Mouse (Mus musculus) hindbrain, embryonic 12.5 days (tissue): Measurements from ENCODE around the gene Gm6657. TPM values are rescaled to one million over a fixed set of nuclear protein-coding genes. Genes with fewer than 3 reads are reported as not detected.

ENCODE experiments used
- ATAC-seq: fragments of 200-750 bp; cut with Nextera tagmentation; 2 replicates; pipeline ENCODE4 v1.8.0; 2017; ENCODE audit warnings: moderate TSS enrichment; ENCODE audit not compliant: low FRiP score
- H3K27ac ChIP-seq: fragments of 300-500 bp; sonication (generic); 2 replicates; pipeline ENCODE4 v1.5.1; 2016; ENCODE audit warnings: mild to moderate bottlenecking
- H3K27me3 ChIP-seq: fragments of 300-500 bp; sonication (generic); 2 replicates; pipeline ENCODE4 v1.6.1; 2016; ENCODE audit warnings: mild to moderate bottlenecking
- H3K36me3 ChIP-seq: fragments of 300-500 bp; sonication (generic); 2 replicates; pipeline ENCODE4 v1.6.1; 2016; ENCODE audit warnings: mild to moderate bottlenecking
- H3K4me1 ChIP-seq: fragments of 300-500 bp; sonication (generic); 2 replicates; pipeline ENCODE4 v1.6.1; 2016
- H3K4me2 ChIP-seq: fragments of 300-500 bp; sonication (generic); replicated peaks from 2 replicates; pipeline ENCODE4 v1.6.1; 2016; ENCODE audit warnings: mild to moderate bottlenecking
- H3K4me3 ChIP-seq: fragments of 300-500 bp; sonication (generic); 2 replicates; pipeline ENCODE4 v1.5.1; 2016; ENCODE audit warnings: mild to moderate bottlenecking
- H3K9ac ChIP-seq: fragments of 300-500 bp; sonication (generic); 2 replicates; pipeline ENCODE4 v1.6.1; 2016; ENCODE audit warnings: mild to moderate bottlenecking, moderate library complexity
- H3K9me3 ChIP-seq: fragments of 300-500 bp; sonication (generic); replicated peaks from 2 replicates; pipeline ENCODE4 v1.6.1; 2016; ENCODE audit warnings: mild to moderate bottlenecking
- WGBS: fragments of 180-500 bp; shearing (Covaris S2); methylation state at CpG from one replicate; pipeline ENCODE4 v1.1.7; 2016; 5-methylcytosine and 5-hydroxymethylcytosine counted together
- polyA plus RNA-seq: library from polyadenylated mRNA; unstranded; fragments of >200 nt; fragmentation: Nextera tagmentation; extraction: Ambion mirVana; gene quantifications from 2 replicates; pipeline ENCODE4 v1.2.1, GENCODE M21; 2016

Gene Gm6657
- polyA plus RNA-seq, 1 experiment from 2014 or later: not detected

GRCm38 (mm10) chr12:78225707-78226518, 31.9 kb downstream of the Gm6657 start, which contains the start of gene Gphn:
Gene Gphn, plus strand, starts transcription at chr12:78226379.
- Histone ChIP-seq H3K4me3 (peak within 1 kb of the TSS; percentile 93), H3K9me3 (no peaks in the 10 kb centered on the region), H3K27ac (peak within 1 kb of the TSS; percentile 99), H3K4me1 (peaks cover 3% of the 10 kb centered on the region), H3K36me3 (no peaks in the 10 kb centered on the region), H3K27me3 (no peaks in the 10 kb centered on the region), H3K9ac (peak within 1 kb of the TSS; percentile 84), H3K4me2 (peak within 1 kb of the TSS; percentile 75)
- ATAC-seq: peak; percentile 97
- WGBS: under 1% methylated on average over 70 of the region's 70 CpGs

- Histone ChIP-seq H3K4me2 (peak overlapping the region; percentile 75), H3K36me3 (no peaks in the 10 kb centered on the region), H3K9ac (peak overlapping the region; percentile 84), H3K4me3 (peak overlapping the region; percentile 93), H3K9me3 (no peaks in the 10 kb centered on the region), H3K4me1 (peaks cover 3% of the 10 kb centered on the region), H3K27me3 (no peaks in the 10 kb centered on the region), H3K27ac (peak overlapping the region; percentile 99)
- peak; percentile 94 for ATAC-seq
- 1% methylated on average over 46 of the region's 48 CpGs for WGBS
Observed at GRCm38 (mm10) chr12:78226519-78226875, 32.5 kb downstream of the Gm6657 start.

- peak overlapping the region; percentile 99 for H3K27ac ChIP-seq
- no peaks in the 10 kb centered on the region for H3K36me3 ChIP-seq
- H3K4me1 ChIP-seq: peaks cover 3% of the 10 kb centered on the region
- H3K4me3 ChIP-seq: peak overlapping the region; percentile 93
- no peaks in the 10 kb centered on the region for H3K9me3 ChIP-seq
- WGBS: 1% methylated on average over 47 of the region's 57 CpGs
- H3K4me2 ChIP-seq: peak overlapping the region; percentile 75
- no peaks in the 10 kb centered on the region for H3K27me3 ChIP-seq
- H3K9ac ChIP-seq: peak overlapping the region; percentile 84
- peak; percentile 48 for ATAC-seq
Observed at GRCm38 (mm10) chr12:78227021-78227932, 33.2 kb downstream of the Gm6657 start.

GRCm38 (mm10) chr12:78228139-78228538, 34.1 kb downstream of the Gm6657 start:
- Histone ChIP-seq H3K4me2 (peak overlapping the region; percentile 75), H3K36me3 (no peaks in the 10 kb centered on the region), H3K9ac (no peak overlapping the region), H3K4me1 (peaks cover 3% of the 10 kb centered on the region), H3K9me3 (no peaks in the 10 kb centered on the region), H3K27me3 (no peaks in the 10 kb centered on the region), H3K27ac (no peak overlapping the region), H3K4me3 (peak overlapping the region; percentile 93)
- ATAC-seq: no peak
- WGBS: 35% methylated on average over 4 of the region's 4 CpGs

- Histone ChIP-seq H3K27me3 (no peaks in the 10 kb centered on the region), H3K36me3 (no peaks in the 10 kb centered on the region), H3K27ac (no peak overlapping the region), H3K4me1 (peaks cover 3% of the 10 kb centered on the region), H3K4me3 (no peak overlapping the region), H3K4me2 (no peak overlapping the region), H3K9ac (no peak overlapping the region), H3K9me3 (no peaks in the 10 kb centered on the region)
- ATAC-seq: no peak
Observed at GRCm38 (mm10) chr12:78232560-78232959, 38.5 kb downstream of the Gm6657 start.

GRCm38 (mm10) chr12:78248366-78248765, 54.3 kb downstream of the Gm6657 start:
- 82% methylated on average over 1 of the region's 1 CpGs for WGBS

GRCm38 (mm10) chr12:78249151-78249550, 55.1 kb downstream of the Gm6657 start:
- H3K4me2 ChIP-seq: no peak overlapping the region
- H3K27me3 ChIP-seq: no peaks in the 10 kb centered on the region
- no peak overlapping the region for H3K9ac ChIP-seq
- H3K27ac ChIP-seq: no peak overlapping the region
- no peaks in the 10 kb centered on the region for H3K36me3 ChIP-seq
- H3K9me3 ChIP-seq: no peaks in the 10 kb centered on the region
- no peak overlapping the region for H3K4me3 ChIP-seq
- ATAC-seq: no peak
- no peaks in the 10 kb centered on the region for H3K4me1 ChIP-seq

More at GRCm38 (mm10) chr12:78248366-78248765, 54.3 kb downstream of the Gm6657 start:
- Histone ChIP-seq H3K36me3 (no peaks in the 10 kb centered on the region), H3K27me3 (no peaks in the 10 kb centered on the region), H3K4me2 (no peak overlapping the region), H3K4me1 (no peaks in the 10 kb centered on the region), H3K27ac (no peak overlapping the region), H3K4me3 (no peak overlapping the region), H3K9me3 (no peaks in the 10 kb centered on the region), H3K9ac (no peak overlapping the region)
- no peak for ATAC-seq

Other genes with a start within 250 kb of the Gm6657 start
- 21.2 and 23.1 TPM in 2 replicates for gene Gphn, start 32.1 kb downstream of the Gm6657 start, polyA plus RNA-seq